Mouse (Mus musculus): ENCODE measurements at regions not wholly inside any gene's neighbourhood (a gene's known extent, or its start where the extent isn't known, plus 50 kb on each side); places are given as distances from the start of the nearest gene placed in this dataset.

GRCm38 (mm10) chr2:28335810-28336209 is 110.8 kb upstream of the Ppp1r26 start:
- TF ChIP-seq POLR2A (IDR thresholded peaks at IDR 0.05; ENCODE audit: borderline replicate concordance, extremely low read depth, insufficient read depth, insufficient read length, poor library complexity, severe bottlenecking) = no peak
- no peak for TF ChIP-seq CTCF (IDR thresholded peaks at IDR 0.05; ENCODE audit: borderline replicate concordance, extremely low read depth, insufficient read depth, insufficient read length)
